Mouse (Mus musculus) stomach, postnatal 0 days (tissue): ENCODE data around the gene Ssrp1. TPM values are rescaled to one million over a fixed set of nuclear protein-coding genes. Genes with fewer than 3 reads are reported as not detected.
A peak's percentile ranks its signal among the peaks of the same experiment; 100 is the strongest.

Experiments
- ATAC-seq: fragments of 200-750 bp; cut with Nextera tagmentation; 2 replicates; pipeline ENCODE4 v1.8.0; 2017; ENCODE audit not compliant: low FRiP score, low TSS enrichment
- DNase-seq: peaks from one replicate; pipeline ENCODE4 v3.0.0-alpha.2; 2016; ENCODE audit warnings: low spot score
- H3K27ac ChIP-seq: fragments of 300-500 bp; sonication (generic); replicated peaks from 2 replicates; pipeline ENCODE4 v1.5.1; 2014; ENCODE audit warnings: mild to moderate bottlenecking, control low read depth
- H3K27me3 ChIP-seq: fragments of 300-500 bp; sonication (generic); 2 replicates; pipeline ENCODE4 v1.6.1; 2014; ENCODE audit warnings: low read length; ENCODE audit not compliant: control insufficient read depth, insufficient read depth
- H3K36me3 ChIP-seq: fragments of 300-500 bp; sonication (generic); 2 replicates; pipeline ENCODE4 v1.6.1; 2014; ENCODE audit warnings: low read length, mixed read lengths; ENCODE audit not compliant: control insufficient read depth, insufficient read depth
- H3K4me1 ChIP-seq: fragments of 300-500 bp; sonication (generic); replicated peaks from 2 replicates; pipeline ENCODE4 v1.6.1; 2014; ENCODE audit warnings: antibody characterized with exemption; ENCODE audit not compliant: control insufficient read depth, insufficient read depth
- H3K4me2 ChIP-seq: fragments of 300-500 bp; sonication (generic); replicated peaks from 2 replicates; pipeline ENCODE4 v1.6.1; 2014; ENCODE audit warnings: low read depth, mild to moderate bottlenecking, control low read depth, moderate library complexity
- H3K4me3 ChIP-seq: fragments of 300-500 bp; sonication (generic); 2 replicates; pipeline ENCODE4 v1.5.1; 2014; ENCODE audit warnings: low read depth, low read length, control low read depth
- H3K9ac ChIP-seq: fragments of 300-500 bp; sonication (generic); 2 replicates; pipeline ENCODE4 v1.6.1; 2014; ENCODE audit warnings: mild to moderate bottlenecking, low read length, control low read depth, mixed read lengths
- H3K9me3 ChIP-seq: fragments of 300-500 bp; sonication (generic); 2 replicates; pipeline ENCODE4 v1.6.1; 2016; ENCODE audit warnings: low read length; ENCODE audit not compliant: control insufficient read depth
- CTCF ChIP-seq: IDR thresholded peaks from 2 replicates; pipeline ENCODE4 v1.5.1; 2016; ENCODE audit warnings: antibody characterized with exemption, low read depth, mild to moderate bottlenecking, moderate library complexity
- EP300 ChIP-seq: optimal IDR thresholded peaks from 2 replicates; pipeline ENCODE3; 2016; ENCODE audit warnings: antibody characterized with exemption
- WGBS: fragments of 180-500 bp; shearing (Covaris S2); extraction: QIAGEN DNeasy Blood & Tissue Kit; methylation state at CpG from one replicate; pipeline ENCODE4 v1.1.7; 2014; 5-methylcytosine and 5-hydroxymethylcytosine counted together
- polyA plus RNA-seq: library from polyadenylated mRNA; unstranded; fragments of >200 nt; fragmentation: Nextera tagmentation; extraction: Ambion mirVana; gene quantifications from 2 replicates; pipeline ENCODE4 v1.2.1, GENCODE M21; 2015

The Ssrp1 gene
- polyA plus RNA-seq, 1 experiment from 2014 or later, result 90.0 TPM

GRCm38 (mm10) chr2:85043623-85044022 is 6.6 kb downstream of the Ssrp1 start:
- WGBS, result 88% methylated on average over 7 of the region's 7 CpGs

DNA sequence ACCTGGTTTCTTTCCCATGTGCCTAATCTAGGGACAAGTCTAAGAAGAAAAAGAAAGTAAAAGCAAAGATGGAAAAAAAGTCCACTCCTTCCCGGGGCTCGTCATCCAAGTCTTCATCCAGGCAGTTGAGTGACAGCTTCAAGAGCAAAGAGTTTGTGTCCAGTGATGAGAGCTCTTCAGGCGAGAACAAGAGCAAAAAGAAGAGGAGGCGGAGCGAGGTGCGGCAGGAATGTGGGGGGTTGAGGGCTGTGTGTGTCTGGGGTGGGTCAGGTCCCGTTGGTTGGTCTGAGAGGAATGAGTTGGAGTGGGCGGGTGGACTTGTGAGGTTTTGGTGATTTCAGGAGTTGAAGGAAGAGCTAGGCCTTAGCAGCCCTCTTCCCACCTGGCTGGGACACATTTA is 9.2 kb downstream of the Ssrp1 start:
- no peak for ATAC-seq
- WGBS, result 79% methylated on average over 8 of the region's 8 CpGs

More at GRCm38 (mm10) chr2:85043623-85044022, 6.6 kb downstream of the Ssrp1 start:
- Histone ChIP-seq H3K36me3 (peaks cover 39% of the 10 kb centered on the region), H3K4me1 (0 out of 2 replicates have a peak, but pooled peaks cover 4% of the 10 kb centered on the region), H3K9ac (no peak overlapping the region), H3K27me3 (no peaks in the 10 kb centered on the region), H3K9me3 (no peaks in the 10 kb centered on the region), H3K27ac (no peak overlapping the region), H3K4me3 (no peak overlapping the region), H3K4me2 (no peak overlapping the region)
- ATAC-seq (no peak), DNase-seq (no peak)
- TF ChIP-seq EP300 (no peak), CTCF (no peak)

GRCm38 (mm10) chr2:85047081-85047480 is 10.0 kb downstream of the Ssrp1 start:
- DNase-seq (peak; percentile 52), ATAC-seq (no peak)
- Histone ChIP-seq H3K27me3 (no peaks in the 10 kb centered on the region), H3K4me1 (0 out of 2 replicates have a peak, but pooled peaks cover 6% of the 10 kb centered on the region), H3K4me3 (peak overlapping the region; percentile 62), H3K4me2 (peak overlapping the region; percentile 77), H3K36me3 (peaks cover 23% of the 10 kb centered on the region), H3K9me3 (no peaks in the 10 kb centered on the region), H3K9ac (0 out of 2 replicates have a peak overlapping the region, but pooled peaks have one; percentile 73), H3K27ac (peak overlapping the region; percentile 96)
- TF ChIP-seq CTCF (no peak), EP300 (no peak)
- 35% methylated on average over 10 of the region's 10 CpGs for WGBS

More for the DNA sequence above, 9.2 kb downstream of the Ssrp1 start:
- H3K4me2 ChIP-seq, result no peak overlapping the region
- H3K4me3 ChIP-seq, result no peak overlapping the region
- no peak overlapping the region for H3K9ac ChIP-seq
- H3K27me3 ChIP-seq, result no peaks in the 10 kb centered on the region
- H3K27ac ChIP-seq, result peak overlapping the region; percentile 96
- H3K4me1 ChIP-seq, result 0 out of 2 replicates have a peak, but pooled peaks cover 6% of the 10 kb centered on the region
- H3K9me3 ChIP-seq, result no peaks in the 10 kb centered on the region
- no peak for DNase-seq
- H3K36me3 ChIP-seq, result peaks cover 24% of the 10 kb centered on the region
- TF ChIP-seq CTCF (no peak), EP300 (no peak)

GRCm38 (mm10) chr2:85047596-85048167 is 10.6 kb downstream of the Ssrp1 start, which contains the start of gene Tnks1bp1:
Gene Tnks1bp1, plus strand, starts transcription at chr2:85048022.
- H3K36me3 ChIP-seq, result peaks cover 19% of the 10 kb centered on the region
- no peaks in the 10 kb centered on the region for H3K9me3 ChIP-seq
- peak within 1 kb of the TSS; percentile 73 for H3K9ac ChIP-seq
- H3K4me1 ChIP-seq, result 0 out of 2 replicates have a peak, but pooled peaks cover 6% of the 10 kb centered on the region
- H3K4me3 ChIP-seq, result peak within 1 kb of the TSS; percentile 62
- peak; percentile 98 for DNase-seq
- TF ChIP-seq CTCF (no peak), EP300 (no peak)
- peak within 1 kb of the TSS; percentile 77 for H3K4me2 ChIP-seq
- H3K27ac ChIP-seq, result peak within 1 kb of the TSS; percentile 96
- under 1% methylated on average over 39 of the region's 42 CpGs for WGBS
- no peaks in the 10 kb centered on the region for H3K27me3 ChIP-seq
- peak; percentile 86 for ATAC-seq

GRCm38 (mm10) chr2:85048168-85048751 is 11.2 kb downstream of the Ssrp1 start:
- TF ChIP-seq EP300 (no peak), CTCF (no peak)
- peak; percentile 83 for DNase-seq
- no peaks in the 10 kb centered on the region for H3K27me3 ChIP-seq
- H3K9ac ChIP-seq, result peak overlapping the region; percentile 73
- H3K4me3 ChIP-seq, result peak overlapping the region; percentile 62
- ATAC-seq, result peak; percentile 38
- H3K4me1 ChIP-seq, result 0 out of 2 replicates have a peak, but pooled peaks cover 6% of the 10 kb centered on the region
- H3K4me2 ChIP-seq, result peak overlapping the region; percentile 77
- no peaks in the 10 kb centered on the region for H3K9me3 ChIP-seq
- peaks cover 19% of the 10 kb centered on the region for H3K36me3 ChIP-seq
- 0% methylated on average over 21 of the region's 44 CpGs for WGBS
- H3K27ac ChIP-seq, result peak overlapping the region; percentile 96

GRCm38 (mm10) chr2:85049277-85049676 is 12.2 kb downstream of the Ssrp1 start:
- peak overlapping the region; percentile 62; the same call in 1 of the 2 replicates for H3K4me3 ChIP-seq
- H3K4me1 ChIP-seq, result 0 out of 2 replicates have a peak, but pooled peaks cover 6% of the 10 kb centered on the region
- 61% methylated on average over 4 of the region's 4 CpGs for WGBS

More at GRCm38 (mm10) chr2:85049277-85049676, 12.2 kb downstream of the Ssrp1 start:
- Histone ChIP-seq H3K4me2 (peak overlapping the region; percentile 77), H3K36me3 (peaks cover 17% of the 10 kb centered on the region), H3K27ac (peak overlapping the region; percentile 99), H3K9ac (no peak overlapping the region), H3K27me3 (no peaks in the 10 kb centered on the region), H3K9me3 (no peaks in the 10 kb centered on the region)
- no peak for ATAC-seq
- no peak for DNase-seq
- TF ChIP-seq EP300 (no peak), CTCF (0 out of 2 replicates have a peak, but pooled peaks have one; percentile 3)
